Mouse (Mus musculus) midbrain, embryonic 11.5 days (tissue): ENCODE data around the gene Sufu. TPM values are rescaled to one million over a fixed set of nuclear protein-coding genes. Genes with fewer than 3 reads are reported as not detected.

Experiments used
- ATAC-seq: fragments of 200-750 bp; cut with Nextera tagmentation; 2 replicates; pipeline ENCODE4 v1.8.0; 2017; ENCODE audit warnings: moderate TSS enrichment, moderate library complexity; ENCODE audit not compliant: low FRiP score
- DNase-seq: peaks from one replicate; pipeline ENCODE4 v3.0.0; 2015; ENCODE audit warnings: low spot score; ENCODE audit errors: missing footprints
- H3K27ac ChIP-seq: fragments of 300-500 bp; sonication (generic); 2 replicates; pipeline ENCODE4 v1.5.1; 2014; ENCODE audit warnings: low read depth, low read length
- H3K27me3 ChIP-seq: fragments of 300-500 bp; sonication (generic); 2 replicates; pipeline ENCODE4 v1.6.1; 2014; ENCODE audit warnings: mild to moderate bottlenecking, low read length, moderate library complexity, mixed read lengths; ENCODE audit not compliant: control insufficient read depth, insufficient read depth
- H3K36me3 ChIP-seq: fragments of 300-500 bp; sonication (generic); 2 replicates; pipeline ENCODE4 v1.6.1; 2014; ENCODE audit warnings: mild to moderate bottlenecking, low read length, moderate library complexity, mixed read lengths; ENCODE audit not compliant: control insufficient read depth, insufficient read depth
- H3K4me1 ChIP-seq: fragments of 300-500 bp; sonication (generic); 2 replicates; pipeline ENCODE4 v1.6.1; 2014; ENCODE audit warnings: low read length; ENCODE audit not compliant: control insufficient read depth, insufficient read depth
- H3K4me2 ChIP-seq: fragments of 300-500 bp; sonication (generic); 2 replicates; pipeline ENCODE4 v1.6.1; 2014; ENCODE audit warnings: mild to moderate bottlenecking, moderate library complexity
- H3K4me3 ChIP-seq: fragments of 300-500 bp; sonication (generic); 2 replicates; pipeline ENCODE4 v1.5.1; 2014; ENCODE audit warnings: low read depth, low read length
- H3K9ac ChIP-seq: fragments of 300-500 bp; sonication (generic); 2 replicates; pipeline ENCODE4 v1.6.1; 2014; ENCODE audit warnings: low read length
- H3K9me3 ChIP-seq: fragments of 300-500 bp; sonication (generic); 2 replicates; pipeline ENCODE4 v1.6.1; 2016; ENCODE audit warnings: low read length; ENCODE audit not compliant: control insufficient read depth
- WGBS: fragments of 180-500 bp; shearing (Covaris S2); extraction: QIAGEN DNeasy Blood & Tissue Kit; methylation state at CpG from one replicate; pipeline ENCODE4 v1.1.7; 2014; 5-methylcytosine and 5-hydroxymethylcytosine counted together
- polyA plus RNA-seq: library from polyadenylated mRNA; unstranded; fragments of >200 nt; fragmentation: Nextera tagmentation; extraction: Ambion mirVana; gene quantifications from 2 replicates; pipeline ENCODE4 v1.2.1, GENCODE M21; 2014

Gene Sufu
- polyA plus RNA-seq, 1 experiment from 2014 or later: 38.7 TPM

DNA sequence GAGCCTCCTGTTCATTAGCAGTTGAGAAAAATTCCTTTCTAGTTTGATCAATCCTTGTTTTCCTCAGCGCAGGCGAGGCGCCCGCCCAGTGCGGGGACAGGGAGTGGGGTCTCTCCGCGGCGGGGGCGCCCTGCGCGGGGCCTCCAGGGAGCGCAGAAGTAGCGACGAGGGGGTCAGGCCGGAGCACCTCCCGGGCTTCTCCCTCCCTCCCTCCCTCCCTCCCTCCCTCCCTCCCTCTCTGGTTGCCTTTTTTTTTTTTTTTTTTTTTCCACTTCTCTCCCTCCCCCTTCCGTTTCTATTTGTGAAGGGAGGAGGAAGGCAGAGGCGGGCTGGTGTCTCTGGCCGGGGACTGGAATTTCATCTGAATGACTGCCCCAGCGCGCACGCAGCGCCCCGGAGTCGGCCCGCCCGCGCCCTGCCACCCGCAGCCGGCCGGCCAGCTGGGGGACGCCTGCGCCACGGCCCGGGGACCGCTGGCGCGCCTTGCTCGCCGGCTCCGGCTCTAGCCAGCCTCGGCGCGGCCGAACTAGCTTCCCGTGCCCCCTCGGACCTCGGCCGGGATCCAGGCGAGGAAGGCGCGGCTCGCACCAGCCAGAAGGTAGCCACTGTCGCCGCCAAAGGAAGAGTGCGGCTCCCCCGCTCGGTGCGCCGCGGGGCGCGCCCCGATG is 104.8 kb downstream of the Sufu start, which contains the start of gene Trim8:
TSS of gene Trim8 (plus strand) at position 302 of the 668 bp plus-strand sequence.
- peak within 1 kb of the TSS; percentile 98 for H3K9ac ChIP-seq
- H3K4me1 ChIP-seq: peaks cover 27% of the 10 kb centered on the region
- H3K27ac ChIP-seq: peak within 1 kb of the TSS; percentile 100
- H3K4me3 ChIP-seq: peak within 1 kb of the TSS; percentile 98
- peak within 1 kb of the TSS; percentile 81 for H3K4me2 ChIP-seq
- no peaks in the 10 kb centered on the region for H3K9me3 ChIP-seq
- H3K36me3 ChIP-seq: 0 out of 2 replicates have a peak, but pooled peaks cover 2% of the 10 kb centered on the region
- under 1% methylated on average over 62 of the region's 64 CpGs for WGBS
- no peaks in the 10 kb centered on the region for H3K27me3 ChIP-seq
- peak; percentile 97 for DNase-seq
- ATAC-seq: peak; percentile 73

DNA sequence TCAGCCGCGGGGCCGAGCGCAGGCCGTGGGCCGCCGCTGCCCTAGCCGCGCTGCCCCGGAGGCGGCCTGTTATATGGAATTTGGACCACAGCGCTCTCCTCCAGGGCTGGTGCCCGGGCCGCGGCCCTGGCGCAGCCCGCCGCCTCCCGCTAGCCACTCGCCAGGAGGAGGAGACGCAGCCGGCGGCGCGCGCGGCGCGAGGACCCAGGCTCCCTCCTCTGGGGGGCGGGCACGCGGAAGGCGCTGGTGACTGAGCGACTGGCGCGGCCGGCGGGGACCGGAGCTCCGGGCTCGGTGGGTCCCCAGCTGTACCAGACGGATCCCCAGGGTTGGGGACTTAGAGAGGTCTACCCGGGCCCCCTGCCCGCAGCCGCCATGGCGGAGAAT is 105.4 kb downstream of the Sufu start:
- peak overlapping the region; percentile 100 for H3K27ac ChIP-seq
- peak overlapping the region; percentile 98 for H3K4me3 ChIP-seq
- no peaks in the 10 kb centered on the region for H3K27me3 ChIP-seq
- H3K36me3 ChIP-seq: 0 out of 2 replicates have a peak, but pooled peaks cover 2% of the 10 kb centered on the region
- H3K4me1 ChIP-seq: peaks cover 33% of the 10 kb centered on the region
- peak; percentile 94 for DNase-seq
- peak overlapping the region; percentile 81 for H3K4me2 ChIP-seq
- H3K9ac ChIP-seq: peak overlapping the region; percentile 98
- H3K9me3 ChIP-seq: no peaks in the 10 kb centered on the region
- no peak for ATAC-seq
- WGBS: under 1% methylated on average over 43 of the region's 46 CpGs

DNA sequence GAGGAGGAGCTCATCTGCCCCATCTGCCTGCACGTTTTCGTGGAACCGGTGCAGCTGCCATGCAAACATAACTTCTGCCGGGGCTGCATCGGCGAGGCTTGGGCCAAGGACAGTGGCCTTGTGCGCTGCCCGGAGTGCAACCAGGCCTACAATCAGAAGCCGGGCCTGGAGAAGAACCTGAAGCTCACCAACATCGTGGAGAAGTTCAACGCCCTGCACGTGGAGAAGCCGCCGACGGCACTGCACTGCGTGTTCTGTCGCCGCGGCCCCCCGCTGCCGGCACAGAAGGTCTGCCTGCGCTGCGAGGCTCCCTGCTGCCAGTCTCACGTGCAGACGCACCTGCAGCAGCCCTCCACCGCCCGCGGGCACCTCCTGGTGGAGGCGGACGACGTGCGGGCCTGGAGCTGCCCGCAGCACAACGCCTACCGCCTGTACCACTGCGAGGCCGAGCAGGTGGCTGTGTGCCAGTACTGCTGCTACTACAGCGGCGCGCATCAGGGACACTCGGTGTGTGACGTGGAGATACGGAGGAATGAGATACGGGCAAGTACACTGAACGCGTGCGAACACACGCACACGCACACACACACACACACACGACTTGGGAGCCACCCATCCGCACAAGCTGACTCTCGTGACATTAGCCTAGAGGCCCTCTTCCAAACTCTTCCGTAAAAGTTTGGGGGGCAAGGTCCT is 105.9 kb downstream of the Sufu start:
- Histone ChIP-seq H3K36me3 (0 out of 2 replicates have a peak, but pooled peaks cover 2% of the 10 kb centered on the region), H3K4me3 (peak overlapping the region; percentile 98), H3K4me1 (peaks cover 38% of the 10 kb centered on the region), H3K27me3 (no peaks in the 10 kb centered on the region), H3K9ac (peak overlapping the region; percentile 98), H3K9me3 (no peaks in the 10 kb centered on the region), H3K4me2 (peak overlapping the region; percentile 81), H3K27ac (peak overlapping the region; percentile 100)
- ATAC-seq: no peak
- peak; percentile 95 for DNase-seq
- WGBS: 0% methylated on average over 53 of the region's 53 CpGs

DNA sequence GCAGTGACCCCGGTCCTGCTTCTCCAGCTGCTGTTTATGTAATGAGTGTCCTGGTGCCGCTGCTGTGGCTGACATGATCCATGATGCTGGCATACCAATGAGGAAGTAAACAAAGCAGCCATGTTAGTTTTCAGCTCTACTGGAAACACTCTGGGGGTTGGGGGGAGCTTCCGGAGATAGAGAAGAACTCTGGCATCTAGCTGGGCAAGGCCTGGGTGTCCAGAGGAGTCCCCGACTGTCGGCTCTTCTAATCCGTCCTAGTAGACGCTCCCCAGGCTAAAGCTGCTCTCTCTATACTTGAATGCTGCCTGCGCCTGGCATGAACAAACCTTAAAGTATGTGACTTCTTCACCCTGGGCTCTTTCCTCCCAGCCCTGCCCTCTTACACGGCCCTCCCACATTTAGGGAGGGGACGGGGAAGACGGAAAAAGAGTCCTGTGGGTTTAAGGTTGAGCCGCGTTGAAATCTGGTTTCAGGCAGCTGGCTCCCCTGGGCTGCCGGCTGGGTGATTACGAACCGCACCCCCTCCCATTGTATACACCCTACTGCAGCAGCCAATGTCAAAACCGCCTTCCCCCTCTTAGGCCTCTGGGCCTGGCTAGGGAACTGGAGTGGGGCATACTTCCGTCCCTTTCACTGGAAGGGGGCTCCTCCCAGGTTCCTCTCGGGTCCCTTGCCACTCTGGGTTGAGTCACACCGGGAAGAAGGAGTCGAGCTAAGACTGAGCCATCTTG is 106.8 kb downstream of the Sufu start:
- ATAC-seq: peak; percentile 3; the same call in 1 of the 2 replicates
- H3K36me3 ChIP-seq: 0 out of 2 replicates have a peak, but pooled peaks cover 2% of the 10 kb centered on the region
- peaks cover 47% of the 10 kb centered on the region for H3K4me1 ChIP-seq
- peak overlapping the region; percentile 81 for H3K4me2 ChIP-seq
- no peaks in the 10 kb centered on the region for H3K27me3 ChIP-seq
- H3K9ac ChIP-seq: peak overlapping the region; percentile 98
- H3K4me3 ChIP-seq: peak overlapping the region; percentile 98
- no peaks in the 10 kb centered on the region for H3K9me3 ChIP-seq
- WGBS: 0% methylated on average over 21 of the region's 21 CpGs
- peak overlapping the region; percentile 100 for H3K27ac ChIP-seq
- peak; percentile 97 for DNase-seq

DNA sequence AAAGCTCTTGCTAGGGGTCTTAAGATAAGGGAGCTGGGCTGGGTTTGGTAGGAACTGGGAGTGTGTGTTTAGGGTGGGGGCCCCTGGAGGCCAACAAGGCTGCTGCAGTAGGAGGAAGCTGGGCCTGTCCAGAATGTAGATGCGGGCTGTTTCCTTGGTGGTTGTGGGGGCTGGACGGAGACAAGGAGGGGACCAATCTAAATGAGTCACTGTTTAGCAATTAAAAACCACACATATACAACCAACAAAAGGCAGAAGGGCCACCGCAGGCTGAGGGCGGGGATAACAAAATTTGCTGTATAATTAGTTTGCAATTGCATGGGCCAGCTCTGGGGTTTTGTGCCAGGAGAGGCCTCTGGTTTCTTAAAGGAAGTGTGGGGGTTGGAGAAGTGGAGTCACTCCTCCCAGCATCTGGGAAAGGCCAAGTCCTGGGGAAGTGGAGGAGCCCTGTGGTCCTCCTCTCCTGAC is 107.4 kb downstream of the Sufu start:
- Histone ChIP-seq H3K4me2 (peak overlapping the region; percentile 81), H3K27me3 (no peaks in the 10 kb centered on the region), H3K4me3 (peak overlapping the region; percentile 98), H3K9me3 (no peaks in the 10 kb centered on the region), H3K9ac (peak overlapping the region; percentile 98), H3K36me3 (0 out of 2 replicates have a peak, but pooled peaks cover 2% of the 10 kb centered on the region), H3K4me1 (peaks cover 51% of the 10 kb centered on the region), H3K27ac (peak overlapping the region; percentile 100)
- DNase-seq: peak; percentile 90
- WGBS: 6% methylated on average over 4 of the region's 4 CpGs
- no peak for ATAC-seq

DNA sequence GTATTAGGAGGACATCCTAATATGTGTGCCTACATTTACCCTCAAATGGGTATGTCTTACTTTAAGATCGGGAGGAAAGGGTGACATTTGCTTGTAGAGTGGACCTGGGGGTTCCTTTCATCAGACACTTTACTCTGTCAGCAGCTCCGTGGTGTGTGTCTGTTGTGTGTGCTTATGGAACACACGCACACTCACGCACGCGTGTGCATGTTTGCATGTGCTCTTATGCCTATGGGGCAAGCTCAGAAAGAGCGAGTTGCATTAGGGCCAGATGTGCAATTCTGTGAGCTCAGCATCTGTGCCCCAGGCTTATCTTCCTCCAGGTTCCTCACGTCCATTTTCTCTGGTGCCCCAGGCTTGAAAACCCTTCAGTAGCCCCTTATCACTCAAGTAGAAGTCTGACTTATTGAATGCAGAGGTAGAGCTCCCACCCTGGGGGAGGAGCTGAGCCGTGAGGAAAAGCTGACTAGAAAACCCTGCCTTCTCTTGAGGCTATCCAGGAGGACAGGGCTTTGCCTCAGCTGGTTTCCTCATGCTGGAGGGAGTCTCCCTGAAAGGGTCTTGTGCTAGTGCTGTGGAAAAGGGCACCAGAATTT is 108.2 kb downstream of the Sufu start:
- 59% methylated on average over 9 of the region's 9 CpGs for WGBS
- H3K4me3 ChIP-seq: peak overlapping the region; percentile 98
- H3K9me3 ChIP-seq: no peaks in the 10 kb centered on the region
- no peak for DNase-seq
- peaks cover 52% of the 10 kb centered on the region for H3K4me1 ChIP-seq
- ATAC-seq: no peak
- H3K27me3 ChIP-seq: no peaks in the 10 kb centered on the region
- H3K4me2 ChIP-seq: peak overlapping the region; percentile 81
- H3K36me3 ChIP-seq: 0 out of 2 replicates have a peak, but pooled peaks cover 2% of the 10 kb centered on the region
- H3K27ac ChIP-seq: peak overlapping the region; percentile 100
- peak overlapping the region; percentile 98 for H3K9ac ChIP-seq

DNA sequence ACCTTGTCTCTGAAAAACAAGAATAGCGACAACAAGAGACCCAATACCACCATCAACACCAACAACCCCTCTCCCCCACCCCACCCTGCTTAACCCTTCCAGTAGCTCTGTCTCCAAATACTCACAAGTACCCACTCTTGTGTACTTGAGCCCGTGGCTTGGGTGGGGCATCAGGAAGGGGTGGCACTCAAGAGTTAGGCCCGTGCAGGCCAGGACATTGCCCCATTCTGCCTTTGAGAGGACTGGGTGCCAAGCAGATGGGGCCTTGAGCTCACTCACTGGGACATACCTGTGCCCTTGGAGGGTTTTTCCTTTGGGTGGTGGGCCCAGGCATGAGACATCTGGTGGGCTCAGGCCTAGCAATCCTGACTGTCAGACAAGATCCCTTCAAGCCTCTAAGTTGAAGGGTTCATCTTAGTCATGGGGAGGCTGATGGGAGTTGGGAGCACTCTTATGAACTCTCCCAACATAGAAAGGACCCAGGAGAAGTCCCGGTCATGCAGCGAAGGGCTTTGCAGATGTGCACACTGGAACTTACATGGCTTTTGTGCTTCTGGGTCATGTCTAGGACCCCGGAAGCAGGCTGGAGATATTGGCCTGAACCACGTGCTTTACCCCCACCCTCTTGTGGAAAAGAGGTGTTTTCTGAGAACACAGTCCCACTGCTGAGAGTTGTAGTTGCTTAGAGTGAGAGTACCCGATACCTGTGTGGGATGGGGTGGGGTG is 109.1 kb downstream of the Sufu start:
- peak overlapping the region; percentile 77 for H3K9ac ChIP-seq

DNA sequence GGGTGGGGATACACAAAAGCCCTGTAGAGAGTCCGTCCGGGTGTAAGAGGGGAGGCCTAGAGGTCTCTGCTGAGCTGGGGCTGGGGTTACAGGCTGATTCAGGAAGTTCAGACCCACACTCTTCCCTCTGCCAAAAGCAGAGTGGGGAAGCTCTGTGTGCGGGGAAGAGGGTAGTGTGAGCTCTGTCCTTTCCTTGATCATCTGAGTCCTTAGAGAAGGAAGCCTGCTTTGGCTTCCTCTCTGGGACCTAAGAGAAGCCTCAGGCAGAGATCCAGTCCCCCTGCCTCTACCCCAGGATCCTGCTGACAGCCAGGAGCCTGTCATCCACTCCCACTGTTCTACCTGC is 109.6 kb downstream of the Sufu start:
- no peak for ATAC-seq
- peaks cover 52% of the 10 kb centered on the region for H3K4me1 ChIP-seq
- H3K36me3 ChIP-seq: 0 out of 2 replicates have a peak, but pooled peaks cover 2% of the 10 kb centered on the region
- peak overlapping the region; percentile 81 for H3K4me2 ChIP-seq
- no peaks in the 10 kb centered on the region for H3K27me3 ChIP-seq
- H3K9me3 ChIP-seq: no peaks in the 10 kb centered on the region
- H3K9ac ChIP-seq: peak overlapping the region; percentile 77
- no peak for DNase-seq
- peak overlapping the region; percentile 25 for H3K4me3 ChIP-seq
- H3K27ac ChIP-seq: peak overlapping the region; percentile 96
- 49% methylated on average over 3 of the region's 3 CpGs for WGBS

More for the DNA sequence above, 109.1 kb downstream of the Sufu start:
- no peak for ATAC-seq
- Histone ChIP-seq H3K27ac (peak overlapping the region; percentile 96; the same call in 1 of the 2 replicates), H3K27me3 (no peaks in the 10 kb centered on the region), H3K4me2 (peak overlapping the region; percentile 81), H3K9me3 (no peaks in the 10 kb centered on the region), H3K36me3 (0 out of 2 replicates have a peak, but pooled peaks cover 2% of the 10 kb centered on the region), H3K4me1 (peaks cover 52% of the 10 kb centered on the region), H3K4me3 (peak overlapping the region; percentile 25)
- DNase-seq: no peak
- WGBS: 79% methylated on average over 8 of the region's 8 CpGs
